Mouse (Mus musculus) midbrain, postnatal 0 days (tissue): Measurements from ENCODE around the gene H2al2a. TPM values are rescaled to one million over a fixed set of nuclear protein-coding genes. Genes with fewer than 3 reads are reported as not detected.

ENCODE experiments used
- ATAC-seq: fragments of 200-750 bp; cut with Nextera tagmentation; 2 replicates; pipeline ENCODE4 v1.8.0; 2017; ENCODE audit warnings: moderate number of reproducible peaks, mild to moderate bottlenecking, moderate TSS enrichment, moderate library complexity; ENCODE audit not compliant: low FRiP score
- DNase-seq: peaks from one replicate; pipeline ENCODE4 v3.0.0-alpha.2; 2015; ENCODE audit warnings: low spot score
- H3K27ac ChIP-seq: fragments of 300-500 bp; sonication (generic); 2 replicates; pipeline ENCODE4 v1.5.1; 2014; ENCODE audit warnings: low read depth, mild to moderate bottlenecking, low read length, mixed read lengths
- H3K27me3 ChIP-seq: fragments of 300-500 bp; sonication (generic); 2 replicates; pipeline ENCODE4 v1.6.1; 2014; ENCODE audit warnings: low read length, control low read depth, mixed read lengths; ENCODE audit not compliant: insufficient read depth
- H3K36me3 ChIP-seq: fragments of 300-500 bp; sonication (generic); 2 replicates; pipeline ENCODE4 v1.6.1; 2014; ENCODE audit warnings: low read length, control low read depth, mixed read lengths; ENCODE audit not compliant: insufficient read depth
- H3K4me1 ChIP-seq: fragments of 300-500 bp; sonication (generic); 2 replicates; pipeline ENCODE4 v1.6.1; 2014; ENCODE audit warnings: mild to moderate bottlenecking, control low read depth, antibody characterized with exemption, low read length, mixed read lengths; ENCODE audit not compliant: insufficient read depth
- H3K4me2 ChIP-seq: fragments of 300-500 bp; sonication (generic); 2 replicates; pipeline ENCODE4 v1.6.1; 2014; ENCODE audit warnings: low read depth, mild to moderate bottlenecking, low read length, mixed read lengths; ENCODE audit not compliant: poor library complexity, severe bottlenecking
- H3K4me3 ChIP-seq: fragments of 300-500 bp; sonication (generic); 2 replicates; pipeline ENCODE4 v1.5.1; 2014; ENCODE audit warnings: low read depth, mild to moderate bottlenecking, low read length, moderate library complexity
- H3K9ac ChIP-seq: fragments of 300-500 bp; sonication (generic); replicated peaks from 2 replicates; pipeline ENCODE4 v1.6.1; 2014; ENCODE audit warnings: mild to moderate bottlenecking, low read length, moderate library complexity, mixed read lengths; ENCODE audit not compliant: poor library complexity, severe bottlenecking
- H3K9me3 ChIP-seq: fragments of 300-500 bp; sonication (generic); 2 replicates; pipeline ENCODE4 v1.6.1; 2016; ENCODE audit warnings: low read length, control low read depth
- CTCF ChIP-seq: IDR thresholded peaks from 2 replicates; pipeline ENCODE4 v1.5.1; 2016; ENCODE audit warnings: antibody characterized with exemption, mild to moderate bottlenecking
- WGBS: fragments of 180-500 bp; shearing (Covaris S2); extraction: QIAGEN DNeasy Blood & Tissue Kit; methylation state at CpG from one replicate; pipeline ENCODE4 v1.1.7; 2014; 5-methylcytosine and 5-hydroxymethylcytosine counted together
- polyA plus RNA-seq: library from polyadenylated mRNA; unstranded; fragments of >200 nt; fragmentation: Nextera tagmentation; extraction: Ambion mirVana; gene quantifications from 2 replicates; pipeline ENCODE4 v1.2.1, GENCODE M21; 2015
- total RNA-seq: library from RNA; depleted of rRNA; stranded (reverse); fragments of >200 nt; gene quantifications from 2 replicates; pipeline ENCODE4 v1.2.3, GENCODE M21; 2014; rRNA removed

H2al2a gene
- total RNA-seq = not detected in 2 replicates
- polyA plus RNA-seq = not detected in 2 replicates

DNA sequence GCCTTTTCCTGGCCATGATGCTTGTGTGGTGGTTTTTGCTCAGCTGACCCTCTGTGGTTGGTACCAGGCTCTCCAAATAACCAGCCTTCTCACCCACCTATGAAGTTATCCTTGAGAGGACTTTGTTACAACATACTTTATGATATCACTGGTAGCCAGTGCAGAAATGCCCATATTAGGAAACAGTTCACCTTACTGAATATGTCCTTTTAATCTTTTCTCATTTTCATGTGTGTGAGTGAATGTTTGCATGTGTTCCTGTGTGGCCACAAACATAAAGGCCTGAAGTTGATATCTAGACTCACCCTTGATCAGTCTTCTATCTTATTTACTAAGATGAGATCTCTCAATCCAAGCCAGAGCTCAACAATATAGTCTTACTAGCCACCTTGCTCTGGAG, at the start of gene H2al2a:
H2al2a (minus strand) TSS at position 101 of the 400 bp plus-strand sequence.
- Histone ChIP-seq H3K4me3 (no peak within 1 kb of the TSS), H3K4me1 (no peaks in the 10 kb centered on the region), H3K36me3 (no peaks in the 10 kb centered on the region), H3K9me3 (no peaks in the 10 kb centered on the region), H3K9ac (no peak within 1 kb of the TSS), H3K4me2 (no peak within 1 kb of the TSS), H3K27me3 (no peaks in the 10 kb centered on the region), H3K27ac (no peak within 1 kb of the TSS)
- DNase-seq (no peak), ATAC-seq (no peak)
- TF ChIP-seq CTCF = no peak

DNA sequence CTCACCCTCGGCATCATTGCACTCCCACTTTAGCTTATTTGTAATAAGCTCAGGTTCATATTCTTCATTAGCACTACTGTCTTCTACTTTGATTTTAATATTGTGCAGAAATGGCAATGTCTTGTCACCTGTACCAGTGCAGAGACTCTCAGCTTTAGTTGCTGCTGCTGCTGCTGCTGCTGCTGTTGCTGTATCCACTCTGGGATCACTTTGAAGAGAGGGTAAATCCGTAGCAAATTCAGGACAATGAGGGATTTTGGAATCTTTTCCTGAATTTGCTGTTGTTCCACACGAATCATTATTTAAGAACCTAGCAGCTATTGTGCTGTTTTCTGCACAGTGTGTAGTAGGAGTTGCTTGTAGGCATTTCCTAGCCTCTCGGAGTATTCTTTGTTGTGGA, 49.4 kb upstream of the H2al2a start:
- no peaks in the 10 kb centered on the region for H3K27me3 ChIP-seq
- H3K4me2 ChIP-seq = peak overlapping the region; percentile 80
- H3K36me3 ChIP-seq = no peaks in the 10 kb centered on the region
- WGBS = 1% methylated on average over 4 of the region's 4 CpGs
- peaks cover 14% of the 10 kb centered on the region for H3K4me1 ChIP-seq
- ATAC-seq (no peak), DNase-seq (no peak)
- H3K9me3 ChIP-seq = no peaks in the 10 kb centered on the region
- H3K4me3 ChIP-seq = peak overlapping the region; percentile 86
- peak overlapping the region; percentile 97 for H3K27ac ChIP-seq
- TF ChIP-seq CTCF = no peak
- peak overlapping the region; percentile 97 for H3K9ac ChIP-seq

DNA sequence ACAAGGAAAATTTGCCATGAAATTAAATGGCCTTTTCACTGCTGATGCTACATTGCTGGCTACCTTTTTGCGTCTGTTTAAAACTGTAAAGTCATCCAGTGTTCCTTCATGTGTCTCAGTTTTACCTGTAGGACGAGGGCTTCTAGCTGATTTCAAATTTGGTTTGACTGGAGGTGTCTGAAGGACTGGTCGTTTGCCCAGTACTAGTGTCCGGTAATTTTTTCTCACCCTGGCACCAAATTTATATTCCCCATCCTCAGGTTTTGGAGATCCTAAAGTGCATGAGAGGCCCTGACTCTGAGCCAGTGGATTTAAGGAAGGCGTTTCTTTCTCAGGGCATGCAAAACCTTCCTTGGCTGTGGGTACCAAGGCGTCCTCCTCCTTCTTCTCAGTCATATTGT, 49.0 kb upstream of the H2al2a start:
- H3K9me3 ChIP-seq = no peaks in the 10 kb centered on the region
- WGBS = 5% methylated on average over 6 of the region's 6 CpGs
- ATAC-seq (no peak), DNase-seq (no peak)
- H3K27me3 ChIP-seq = no peaks in the 10 kb centered on the region
- peak overlapping the region; percentile 80 for H3K4me2 ChIP-seq
- peak overlapping the region; percentile 97 for H3K9ac ChIP-seq
- peak overlapping the region; percentile 86 for H3K4me3 ChIP-seq
- H3K27ac ChIP-seq = peak overlapping the region; percentile 97; the same call in 1 of the 2 replicates
- no peak for TF ChIP-seq CTCF
- peaks cover 14% of the 10 kb centered on the region for H3K4me1 ChIP-seq
- no peaks in the 10 kb centered on the region for H3K36me3 ChIP-seq

DNA sequence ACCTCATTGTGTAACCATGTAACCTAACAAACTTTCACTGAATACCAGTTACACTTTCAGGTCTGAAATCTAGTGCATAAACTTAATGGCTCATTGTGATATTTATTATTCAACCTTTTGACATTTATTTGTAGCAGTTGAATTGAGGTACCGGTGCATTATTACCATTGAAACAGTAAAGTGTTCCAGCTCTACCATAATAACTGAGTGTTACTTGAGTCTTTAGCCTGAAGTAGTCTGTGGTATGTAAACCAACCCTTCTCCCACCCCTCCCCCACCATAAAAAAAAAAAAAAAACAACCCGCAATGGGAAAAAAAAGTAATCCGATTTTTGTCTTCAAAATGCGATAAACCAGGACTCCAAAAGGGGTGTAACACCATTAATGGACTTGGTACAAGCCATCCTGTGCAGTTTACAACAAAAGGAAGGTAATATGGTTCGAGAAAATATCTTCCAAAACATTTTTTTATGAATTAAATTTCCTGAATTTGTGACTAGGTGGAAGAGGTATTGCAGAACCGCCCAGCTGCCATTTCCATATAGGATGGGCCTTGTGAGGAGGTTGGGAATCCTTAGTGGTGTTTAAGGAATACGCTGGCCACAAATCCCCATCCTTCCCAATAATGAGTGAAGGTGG, 48.5 kb upstream of the H2al2a start:
- TF ChIP-seq CTCF = no peak
- Histone ChIP-seq H3K4me2 (peak overlapping the region; percentile 80), H3K9me3 (no peaks in the 10 kb centered on the region), H3K4me1 (peaks cover 18% of the 10 kb centered on the region), H3K27ac (no peak overlapping the region), H3K9ac (peak overlapping the region; percentile 97), H3K36me3 (no peaks in the 10 kb centered on the region), H3K4me3 (peak overlapping the region; percentile 86), H3K27me3 (no peaks in the 10 kb centered on the region)
- ATAC-seq (no peak), DNase-seq (no peak)
- WGBS = 5% methylated on average over 7 of the region's 7 CpGs

DNA sequence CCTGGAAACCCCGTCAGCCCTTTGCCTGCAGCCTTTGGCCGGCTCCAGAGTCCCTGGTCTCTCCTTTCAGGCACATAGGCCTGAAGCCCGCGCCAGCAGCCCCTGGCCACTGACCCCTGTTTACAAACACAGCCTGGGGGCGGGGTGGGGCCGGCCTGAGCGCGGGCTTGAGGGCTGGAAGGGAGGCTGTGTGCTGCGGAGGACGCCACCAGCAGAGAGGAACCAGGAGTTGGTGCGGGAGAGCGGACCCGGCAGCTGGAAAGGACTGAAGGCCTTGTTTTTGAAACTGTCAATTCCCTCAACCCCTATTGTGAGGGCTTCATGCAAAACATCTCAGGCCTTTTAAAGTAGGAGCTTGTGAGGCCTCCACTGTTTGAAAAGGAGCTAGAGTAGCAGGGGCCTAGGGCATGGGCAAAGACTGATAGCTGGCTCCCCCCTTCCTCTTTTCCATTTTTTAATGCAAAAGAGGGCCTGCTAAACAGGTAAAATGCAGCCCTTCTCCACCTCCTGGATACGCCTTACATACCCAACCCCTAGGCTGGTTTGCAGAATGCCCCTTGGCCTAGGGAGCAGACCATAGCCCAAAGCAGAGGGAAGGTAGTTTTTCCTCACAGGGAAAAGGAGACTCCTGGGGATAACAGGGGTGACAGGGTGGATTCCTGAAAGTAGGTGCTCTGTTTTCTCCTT, 44.6 kb upstream of the H2al2a start:
- WGBS = 8% methylated on average over 14 of the region's 14 CpGs

More for the DNA sequence above, 44.6 kb upstream of the H2al2a start:
- Histone ChIP-seq H3K4me3 (peak overlapping the region; percentile 7; the same call in 1 of the 2 replicates), H3K4me2 (peak overlapping the region; percentile 45), H3K9me3 (no peaks in the 10 kb centered on the region), H3K27ac (peak overlapping the region; percentile 55), H3K9ac (peak overlapping the region; percentile 40), H3K4me1 (peaks cover 10% of the 10 kb centered on the region; the same call in 1 of the 2 replicates), H3K36me3 (no peaks in the 10 kb centered on the region), H3K27me3 (no peaks in the 10 kb centered on the region)
- peak; percentile 63 for DNase-seq
- peak; percentile 45 for ATAC-seq
- no peak for TF ChIP-seq CTCF
